Mouse (Mus musculus) layer of hippocampus, postnatal 36 days (tissue): ENCODE data around the gene Tbc1d2b. TPM values are rescaled to one million over a fixed set of nuclear protein-coding genes. Genes with fewer than 3 reads are reported as not detected.

Experiments used
- DNase-seq, 2 experiments: peaks; one replicate each; pipeline ENCODE4 v3.0.0; 2022
- total RNA-seq, 2 experiments: library from RNA; stranded (reverse); gene quantifications; 2 replicates each; pipeline ENCODE4 v1.2.3; 2021

Gene Tbc1d2b
- total RNA-seq, 2 experiments from 2014 or later: 9.0 to 9.1 TPM

GRCm38 (mm10) chr9:90203233-90203632, 67.4 kb downstream of the Tbc1d2b start:
- DNase-seq: no peak

GRCm38 (mm10) chr9:90201541-90201940, 69.1 kb downstream of the Tbc1d2b start:
- no peak for DNase-seq

DNA sequence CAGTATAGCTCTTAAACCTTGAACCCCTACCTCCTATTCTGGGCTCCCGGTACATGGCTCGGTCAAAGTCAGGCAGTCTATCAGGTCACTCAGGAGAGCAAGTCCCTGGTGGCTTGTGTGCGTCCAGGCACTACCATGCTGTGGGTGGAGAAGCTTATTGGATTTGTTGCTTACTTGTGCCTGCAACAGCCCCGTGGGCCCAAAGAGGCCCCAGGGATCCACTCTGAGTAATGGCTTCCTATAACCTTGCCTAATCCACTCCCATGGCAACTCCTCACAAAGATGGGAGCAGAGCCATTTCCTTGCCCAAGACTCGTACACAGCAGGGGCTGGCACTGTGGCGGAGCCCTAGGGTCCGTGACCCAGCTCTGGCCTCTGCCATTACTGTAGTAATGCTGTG, 69.5 kb downstream of the Tbc1d2b start:
- no peak for DNase-seq

- DNase-seq: no peak
Observed at GRCm38 (mm10) chr9:90200501-90200900, 70.1 kb downstream of the Tbc1d2b start.

DNA sequence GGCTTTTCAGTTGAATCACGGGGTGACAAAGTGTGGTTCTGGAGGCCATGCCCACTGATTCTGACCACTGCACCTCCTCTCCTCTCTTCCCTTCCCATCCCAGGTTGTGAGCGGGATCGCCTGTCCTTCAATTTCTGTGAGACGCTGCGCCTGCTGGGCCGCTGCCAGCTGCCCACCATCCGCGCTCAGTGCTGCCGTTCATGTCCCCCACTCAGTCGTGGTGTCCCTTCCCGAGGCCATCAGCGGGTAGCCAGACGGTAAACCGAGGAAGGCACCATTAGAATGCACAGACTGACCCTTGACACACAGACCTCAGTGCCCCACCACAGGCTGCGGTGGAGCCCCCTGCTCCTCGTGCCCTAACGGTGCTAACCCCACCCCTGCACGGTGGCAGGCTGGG, 71.0 kb downstream of the Tbc1d2b start:
- DNase-seq: no peak

DNA sequence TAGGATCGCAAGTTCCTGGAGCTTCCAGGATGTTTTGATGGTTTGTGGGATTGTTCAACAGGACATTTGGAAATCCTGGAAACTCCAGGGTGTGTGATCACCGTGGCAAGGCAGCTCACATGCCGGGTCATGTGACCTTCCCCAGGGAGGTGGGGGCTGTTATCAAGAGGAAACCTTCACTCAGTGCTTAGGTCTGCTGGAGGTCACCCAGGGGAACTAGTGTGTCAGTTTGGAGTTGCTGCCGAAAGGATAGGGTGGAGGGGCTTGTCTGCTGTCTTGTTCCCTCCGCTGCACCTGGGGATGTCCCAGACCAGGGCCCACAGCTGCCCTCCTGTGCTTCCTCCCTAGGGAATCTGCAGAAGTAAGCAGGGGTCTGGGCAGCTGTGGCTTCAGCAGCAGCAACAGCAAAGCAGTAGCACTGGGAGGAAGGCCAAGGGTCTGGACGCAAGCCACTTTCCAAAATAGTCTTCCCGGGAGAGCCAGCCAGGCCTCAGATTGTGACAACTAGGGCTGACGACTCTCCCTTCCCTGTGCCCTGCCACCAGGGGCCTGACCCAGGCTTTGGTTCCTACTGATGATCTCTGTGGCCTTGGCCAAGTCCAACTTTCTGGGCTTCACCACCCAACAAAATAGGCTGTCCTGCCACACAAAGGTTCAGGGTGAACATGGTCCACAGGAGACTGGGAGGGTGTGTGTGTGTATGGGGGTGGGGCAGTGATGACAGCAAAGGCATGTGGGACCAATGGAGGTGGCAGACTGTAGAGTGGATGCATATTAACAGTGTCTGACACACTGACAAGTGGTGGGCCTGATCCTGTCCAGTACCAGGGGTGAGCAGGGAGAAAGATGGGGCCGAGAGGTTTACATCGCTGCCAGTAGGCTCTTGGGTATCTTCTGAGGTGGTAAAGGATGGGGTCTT, 71.8 kb downstream of the Tbc1d2b start:
- DNase-seq: no peak

GRCm38 (mm10) chr9:90197866-90198383, 72.7 kb downstream of the Tbc1d2b start:
- DNase-seq: no peak

DNA sequence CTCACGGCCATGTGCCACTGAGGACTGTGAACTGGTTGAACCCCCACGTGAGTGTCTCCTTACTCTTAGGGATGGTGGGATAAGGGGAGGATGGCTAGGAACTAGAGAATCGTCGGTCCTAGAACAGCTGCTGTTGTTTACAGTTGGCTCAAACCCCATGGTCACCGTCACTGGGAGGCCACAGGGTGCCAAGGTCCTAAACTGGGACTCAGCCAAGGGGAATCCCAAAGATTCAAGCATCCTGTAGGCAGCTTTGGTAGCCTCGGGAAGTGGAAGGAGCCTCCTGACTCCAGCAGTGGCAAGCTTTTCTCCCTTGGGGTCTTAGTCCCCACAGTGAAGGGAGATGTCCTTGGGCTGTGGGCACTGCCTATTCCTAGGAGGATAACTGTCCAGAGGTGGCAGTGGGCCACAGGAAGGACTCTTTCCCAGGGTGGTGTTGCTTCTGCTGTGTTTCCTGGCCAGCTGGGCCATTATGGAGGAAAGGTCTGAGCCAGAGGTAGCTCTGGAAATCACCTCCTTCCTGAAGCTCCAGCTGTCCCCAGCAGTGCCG, 73.4 kb downstream of the Tbc1d2b start:
- DNase-seq: no peak

DNA sequence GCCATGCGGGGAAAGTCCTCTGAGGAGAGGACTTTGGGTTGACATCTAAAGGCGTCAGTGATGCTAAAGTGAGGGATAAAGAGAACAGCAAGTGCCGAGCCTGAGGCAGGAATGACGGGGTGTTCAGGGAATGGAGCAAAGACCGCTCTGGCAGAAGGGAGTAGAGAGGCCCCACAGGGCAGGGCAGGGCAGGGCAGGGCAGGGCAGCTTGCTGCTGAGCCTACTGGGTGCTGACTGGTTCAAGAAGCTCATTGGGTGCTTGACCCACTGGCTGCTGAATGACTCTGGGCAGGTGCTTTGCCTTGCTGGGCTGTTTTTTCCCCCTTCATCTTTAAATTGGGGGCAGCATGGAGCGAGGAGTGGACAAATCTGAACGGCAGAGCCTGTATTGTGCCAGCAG, 74.3 kb downstream of the Tbc1d2b start:
- DNase-seq: no peak

DNA sequence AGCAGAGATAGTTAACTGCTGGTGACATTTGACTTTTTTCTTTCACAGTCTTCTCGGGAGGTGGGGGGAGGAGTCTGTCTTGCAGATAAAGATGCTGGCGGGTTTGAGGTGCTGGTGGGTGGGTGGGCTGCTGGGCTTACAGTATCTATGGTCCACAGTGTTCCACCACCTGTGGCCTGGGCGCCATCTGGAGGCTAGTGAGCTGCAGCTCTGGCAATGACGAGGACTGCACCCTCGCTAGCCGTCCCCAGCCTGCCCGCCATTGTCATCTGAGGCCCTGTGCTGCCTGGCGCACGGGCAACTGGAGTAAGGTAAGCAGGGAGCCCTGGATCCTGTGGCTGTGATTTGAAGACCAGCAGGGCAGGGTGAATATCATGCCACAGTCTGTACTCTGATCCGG, 75.6 kb downstream of the Tbc1d2b start:
- no peak for DNase-seq

DNA sequence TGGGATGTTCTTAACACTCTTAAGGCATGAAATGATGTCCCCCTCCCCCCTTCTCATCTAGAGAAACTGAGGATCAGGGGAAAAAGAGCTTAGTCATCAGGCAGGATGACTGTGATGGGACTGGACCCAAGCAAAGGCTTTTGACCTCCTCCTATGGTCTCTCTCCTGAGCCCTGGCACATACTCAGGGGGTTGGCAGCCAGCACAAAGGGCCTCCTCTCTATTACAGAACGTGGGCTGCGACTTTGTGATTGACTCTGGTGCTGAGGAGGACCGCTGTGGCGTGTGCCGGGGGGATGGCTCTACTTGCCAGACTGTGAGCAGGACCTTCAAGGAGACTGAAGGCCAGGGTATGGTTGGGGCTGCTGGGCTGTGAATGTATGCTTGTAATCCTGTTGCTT, 81.2 kb downstream of the Tbc1d2b start:
- no peak for DNase-seq

DNA sequence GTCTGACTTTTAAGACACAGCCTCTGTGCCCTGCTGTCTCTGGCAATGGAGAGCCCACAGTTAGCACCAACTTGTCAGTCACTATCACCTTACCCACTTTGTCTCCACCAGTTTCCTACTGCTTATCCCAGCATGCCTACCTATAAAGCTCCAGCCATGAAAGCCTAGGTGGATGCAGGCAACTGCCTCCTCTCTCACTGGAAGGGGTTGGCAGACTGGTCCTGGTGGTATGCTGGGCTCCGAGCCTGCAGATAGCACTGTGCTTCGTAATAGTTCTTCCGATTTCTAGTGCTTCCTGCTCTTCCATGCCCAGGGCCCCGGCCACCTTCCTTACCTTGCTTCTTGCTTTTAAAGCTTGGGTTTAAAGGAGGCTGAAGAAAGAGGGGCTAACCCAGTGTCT, 81.7 kb downstream of the Tbc1d2b start:
- no peak for DNase-seq

GRCm38 (mm10) chr9:90185356-90185910, 85.2 kb downstream of the Tbc1d2b start:
- DNase-seq: no peak

DNA sequence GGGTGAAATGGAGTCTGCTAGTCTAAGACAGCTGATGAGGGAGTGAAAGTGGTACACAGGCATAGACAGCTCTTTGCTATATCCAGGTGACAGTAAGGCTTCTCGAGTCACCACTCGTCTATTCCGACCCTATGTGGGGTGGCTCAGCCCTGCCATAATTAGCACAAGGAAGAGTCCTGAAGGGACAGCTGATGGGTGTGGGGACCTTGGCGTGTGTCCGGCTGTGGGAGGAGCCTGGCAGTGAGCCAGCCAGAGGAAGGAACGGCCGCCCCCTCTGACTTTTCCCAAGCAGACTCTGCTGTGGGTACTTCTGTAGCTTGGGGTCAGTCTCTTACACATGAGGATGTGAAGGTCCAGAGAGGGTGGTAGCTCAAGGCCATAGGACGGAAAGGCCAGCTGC, 86.5 kb downstream of the Tbc1d2b start:
- no peak for DNase-seq

GRCm38 (mm10) chr9:90183550-90183949, 87.1 kb downstream of the Tbc1d2b start:
- no peak for DNase-seq

GRCm38 (mm10) chr9:90182636-90183421, 87.8 kb downstream of the Tbc1d2b start:
- DNase-seq: no peak

DNA sequence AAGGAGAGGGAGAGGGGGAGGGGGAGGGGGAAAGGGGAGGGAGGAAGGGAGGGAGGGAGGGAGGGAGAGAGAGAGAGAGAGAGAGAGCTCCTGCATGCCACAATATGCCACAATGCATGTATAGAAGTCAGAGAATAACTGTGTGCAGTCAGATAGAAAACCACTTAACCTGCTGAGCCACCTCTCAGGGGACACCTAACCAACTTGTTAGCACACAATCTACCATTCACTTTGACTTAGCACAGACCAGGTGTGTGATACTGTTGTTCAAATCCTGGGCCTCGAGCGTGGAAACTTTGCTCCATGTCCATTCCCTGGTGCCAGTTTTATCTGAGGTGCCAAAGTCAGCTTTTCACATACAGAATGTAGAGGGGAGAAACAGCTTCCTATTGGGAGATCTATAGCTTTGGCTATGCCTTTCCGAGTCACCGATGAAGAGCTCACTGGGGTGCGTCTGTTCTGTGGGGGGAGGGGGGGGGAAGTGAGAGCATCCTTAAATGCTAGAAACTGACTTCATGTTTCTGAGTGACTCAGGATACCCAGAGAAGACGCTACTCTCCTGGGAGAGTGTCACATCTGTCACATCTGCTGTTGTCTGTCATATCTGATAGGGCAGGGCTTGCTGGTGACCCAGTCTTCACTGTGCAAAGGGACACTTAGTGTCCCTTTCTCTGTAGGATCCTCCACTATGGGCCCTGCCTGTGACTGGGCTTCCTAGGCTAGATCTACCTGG, 88.8 kb downstream of the Tbc1d2b start:
- DNase-seq: no peak

DNA sequence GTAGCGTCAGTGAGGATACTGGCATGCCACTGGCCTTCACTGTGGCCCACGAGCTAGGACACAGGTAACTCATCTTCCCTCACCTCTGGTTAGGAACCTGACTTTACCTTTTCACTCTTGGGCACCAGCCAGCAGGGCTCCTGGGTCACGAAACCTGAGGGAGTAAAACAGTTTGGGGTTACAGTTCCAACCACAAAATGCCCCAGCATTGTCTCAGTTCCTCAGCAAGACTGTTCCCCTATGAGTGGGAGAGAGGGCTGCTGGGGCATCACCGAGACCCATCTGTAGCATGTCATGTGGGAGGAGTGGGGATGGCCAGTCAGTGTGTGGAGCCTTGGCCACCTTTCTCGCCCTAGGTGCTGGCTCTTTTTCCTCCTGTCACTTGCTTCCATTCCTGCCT, 91.2 kb downstream of the Tbc1d2b start:
- no peak for DNase-seq

GRCm38 (mm10) chr9:90173330-90173729, 97.3 kb downstream of the Tbc1d2b start:
- no peak for DNase-seq

GRCm38 (mm10) chr9:90172528-90173321, 97.9 kb downstream of the Tbc1d2b start:
- no peak for DNase-seq

- DNase-seq: no peak
Observed at GRCm38 (mm10) chr9:90171421-90171820, 99.2 kb downstream of the Tbc1d2b start.
